Mouse (Mus musculus) urinary bladder, postnatal 14 days (tissue): ENCODE results near the gene Zzef1.
"Not testable (repeated sequence)": the region's sequence is repeated elsewhere in the genome, so short reads cannot be mapped to it uniquely, and the experiment has no call there.

ENCODE experiments used
- DNase-seq: peaks from one replicate; pipeline ENCODE4 v3.0.0; 2021; ENCODE audit warnings: low spot score

Gene Zzef1

DNA sequence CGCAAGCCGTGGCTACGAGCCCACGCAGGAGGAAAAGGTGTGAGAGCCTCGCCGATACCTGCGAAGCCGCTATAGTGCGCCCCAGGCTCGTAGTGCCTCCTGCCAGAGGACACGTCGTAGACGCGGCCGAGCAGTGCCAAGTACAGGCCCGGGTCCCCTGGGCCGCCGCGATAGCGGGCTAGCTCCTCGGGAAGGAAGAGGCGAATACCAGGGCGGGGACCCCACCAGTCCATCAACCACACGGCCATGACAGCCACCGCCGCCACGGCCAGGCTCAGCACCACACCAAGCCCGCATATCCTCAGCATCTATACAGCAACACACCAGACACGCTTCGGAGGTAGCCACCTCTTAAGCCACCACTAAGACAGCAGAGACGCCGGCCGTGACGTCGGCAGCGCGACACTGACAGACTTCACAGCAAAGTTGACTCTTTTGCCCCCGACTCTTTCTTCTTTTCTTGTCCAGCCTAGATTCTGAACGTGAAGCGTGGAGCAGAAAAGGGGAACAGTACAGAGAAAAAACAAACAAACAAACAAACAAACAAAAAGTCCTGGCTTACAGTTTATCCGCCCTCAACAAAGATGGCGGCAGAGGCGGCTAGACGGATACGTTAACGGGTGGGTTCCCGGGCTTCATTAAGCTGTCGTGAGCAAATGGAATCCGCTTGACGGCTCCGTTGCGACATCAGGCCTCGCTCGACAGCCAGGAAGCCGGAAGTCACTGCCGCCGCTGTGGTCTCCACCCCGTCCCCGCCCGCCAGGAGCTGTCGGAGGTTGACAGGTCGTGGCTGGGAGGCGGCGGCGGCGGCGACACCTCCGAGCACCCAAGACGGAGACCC lies at the start of gene Zzef1, which contains the start of gene Cyb5d2:
Zzef1 (plus strand) TSS at position 772 of the 841 bp plus-strand sequence.
Cyb5d2 (minus strand) TSS at position 688 of the 841 bp plus-strand sequence.
- DNase-seq = peak; percentile 96

DNA sequence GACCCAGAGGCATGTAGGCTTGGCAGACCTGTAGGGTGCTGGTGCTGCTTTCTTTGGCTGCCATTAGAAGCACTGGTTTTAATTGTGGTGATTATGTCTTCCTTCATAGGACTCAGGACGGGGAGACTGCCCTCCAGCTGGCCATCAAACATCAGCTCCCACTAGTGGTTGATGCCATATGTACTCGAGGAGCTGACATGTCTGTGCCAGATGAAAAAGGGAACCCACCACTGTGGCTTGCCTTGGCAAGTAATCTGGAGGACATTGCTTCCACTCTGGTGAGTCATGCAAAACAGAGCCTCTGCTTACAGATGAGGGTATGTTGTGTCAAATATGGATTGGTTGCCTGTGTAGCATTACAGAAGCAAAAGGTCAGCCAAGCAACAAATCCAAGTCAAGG lies 44.1 kb upstream of the Zzef1 start:
- no peak for DNase-seq

DNA sequence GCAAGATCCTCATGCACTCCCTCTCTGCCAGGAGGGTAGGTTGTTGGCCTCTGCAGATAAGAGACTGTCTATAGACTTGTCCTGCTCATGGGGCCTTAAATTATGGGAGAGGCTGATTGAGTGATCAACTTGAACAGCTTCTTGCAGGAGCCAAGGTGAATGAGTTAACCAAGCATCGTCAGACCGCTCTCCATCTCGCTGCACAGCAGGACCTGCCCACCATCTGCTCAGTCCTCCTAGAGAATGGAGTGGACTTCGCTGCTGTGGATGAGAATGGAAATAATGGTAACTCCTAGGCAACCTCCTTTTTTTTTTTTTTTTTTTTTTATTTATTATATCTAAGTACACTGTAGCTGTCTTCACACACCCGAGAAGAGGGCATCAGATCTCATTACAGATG lies 37.7 kb upstream of the Zzef1 start:
- no peak for DNase-seq

DNA sequence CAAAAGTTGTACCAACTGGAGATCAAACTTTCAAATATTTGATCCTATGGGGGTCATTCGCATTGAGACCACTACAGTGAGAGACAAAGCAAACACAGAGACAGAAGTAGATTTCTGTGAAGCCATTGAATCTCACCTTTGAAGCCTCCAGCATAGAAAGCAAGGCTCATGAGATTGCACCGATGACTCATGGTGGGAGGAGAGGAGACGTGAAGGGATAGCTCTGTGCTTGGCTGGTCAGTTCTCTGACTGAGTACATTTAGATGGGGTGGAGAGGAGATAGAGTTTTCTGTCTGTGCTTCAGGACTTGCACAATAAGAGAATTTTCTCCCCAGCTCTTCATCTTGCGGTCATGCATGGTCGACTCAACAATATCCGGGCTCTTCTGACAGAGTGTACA lies 36.4 kb upstream of the Zzef1 start:
- DNase-seq = no peak

DNA sequence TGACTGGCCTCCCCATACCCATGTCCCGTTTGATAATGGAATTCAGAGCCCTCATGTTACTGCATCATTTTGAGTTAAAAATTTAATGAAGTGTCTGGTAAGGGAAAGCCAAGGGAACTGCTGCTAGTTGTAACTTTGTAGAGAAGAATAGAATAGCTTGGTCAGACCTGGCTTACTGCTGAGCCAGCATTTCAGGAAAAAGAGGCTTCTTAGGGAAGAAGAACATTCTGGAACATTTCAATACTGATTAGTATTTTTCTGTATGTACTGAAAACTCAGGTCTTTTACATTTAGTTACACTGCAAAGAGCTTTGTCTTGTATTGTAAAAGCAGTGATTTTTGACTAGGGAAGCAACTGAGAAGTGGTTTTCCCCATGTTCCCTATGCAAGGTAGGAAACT lies 35.2 kb upstream of the Zzef1 start:
- no peak for DNase-seq

DNA sequence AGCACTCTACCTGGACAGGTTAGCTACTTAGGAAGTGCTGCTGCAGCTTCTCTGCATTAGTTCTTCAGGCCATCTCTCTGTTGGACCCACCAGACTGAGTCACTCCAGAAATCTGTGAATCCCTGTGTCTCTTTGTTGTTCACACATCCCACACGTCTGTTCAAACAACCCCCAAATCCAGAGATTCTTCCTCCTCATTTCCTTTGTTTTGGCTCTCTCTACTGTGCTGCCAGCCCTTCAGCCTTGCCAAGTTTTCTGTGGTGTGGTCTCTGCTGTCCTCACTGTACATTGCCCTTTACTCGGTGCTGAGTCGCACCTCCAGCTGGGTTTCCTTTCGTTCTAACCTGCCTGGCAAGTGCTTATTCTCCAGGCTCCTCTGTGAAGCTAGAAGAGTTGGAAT lies 31.8 kb upstream of the Zzef1 start:
- no peak for DNase-seq

DNA sequence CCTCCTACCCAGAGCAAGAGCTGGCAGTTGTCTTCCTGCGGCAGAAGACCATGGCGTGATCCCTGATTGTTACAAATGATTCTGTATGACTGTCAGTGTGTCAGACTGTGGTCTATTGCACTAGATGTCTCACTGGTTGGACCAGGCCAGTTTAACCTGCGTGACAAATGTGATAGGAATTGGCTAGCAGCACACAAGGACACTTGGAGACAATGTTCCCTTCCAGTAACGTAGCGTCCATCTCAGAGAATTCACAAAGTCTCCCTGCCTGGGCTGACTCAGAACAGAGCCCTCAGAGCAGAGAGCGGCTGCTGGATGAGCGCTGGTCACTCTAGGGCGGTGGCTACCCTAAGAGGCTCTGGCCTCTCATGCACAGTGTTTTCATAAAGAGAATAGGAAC lies 28.3 kb upstream of the Zzef1 start:
- DNase-seq = no peak

DNA sequence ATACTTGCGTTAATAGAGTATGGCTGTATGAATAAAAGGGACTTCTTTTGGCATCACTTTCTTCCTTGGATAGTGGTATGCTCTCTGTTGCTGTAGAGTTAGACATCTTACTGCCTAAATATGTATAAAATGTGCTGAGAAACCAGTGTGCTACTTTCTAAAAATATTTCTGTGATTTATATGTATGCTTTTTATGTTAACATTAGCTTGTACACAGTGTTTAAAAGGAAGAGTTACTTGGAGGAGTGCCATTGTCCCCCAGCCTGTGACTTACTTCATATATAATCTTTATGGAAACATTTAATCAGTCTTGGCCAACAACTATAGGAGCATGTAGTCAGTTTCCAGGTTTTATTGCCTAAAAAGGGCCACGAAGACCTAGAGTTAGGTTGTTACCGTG lies 27.0 kb upstream of the Zzef1 start:
- DNase-seq = no peak

DNA sequence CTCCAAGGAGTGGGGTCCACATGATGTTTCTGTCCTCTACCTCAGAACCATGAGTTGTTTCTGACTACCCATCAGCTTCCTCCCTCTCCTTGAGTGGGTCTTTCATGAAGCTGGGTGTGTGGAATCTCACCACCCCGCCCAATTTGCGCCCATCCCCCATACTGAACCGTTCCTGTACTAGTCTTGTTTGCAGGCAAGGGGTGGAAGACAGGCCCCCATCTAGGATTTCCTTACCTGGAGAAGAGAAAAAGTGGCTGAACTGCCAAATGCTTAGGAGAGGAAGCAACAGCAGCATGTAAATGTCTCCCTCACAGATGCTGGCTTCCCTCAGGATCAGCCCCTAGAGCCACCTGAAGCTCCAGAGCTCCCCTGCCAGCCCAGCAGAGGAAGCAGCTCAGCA lies 25.7 kb upstream of the Zzef1 start:
- DNase-seq = no peak

DNA sequence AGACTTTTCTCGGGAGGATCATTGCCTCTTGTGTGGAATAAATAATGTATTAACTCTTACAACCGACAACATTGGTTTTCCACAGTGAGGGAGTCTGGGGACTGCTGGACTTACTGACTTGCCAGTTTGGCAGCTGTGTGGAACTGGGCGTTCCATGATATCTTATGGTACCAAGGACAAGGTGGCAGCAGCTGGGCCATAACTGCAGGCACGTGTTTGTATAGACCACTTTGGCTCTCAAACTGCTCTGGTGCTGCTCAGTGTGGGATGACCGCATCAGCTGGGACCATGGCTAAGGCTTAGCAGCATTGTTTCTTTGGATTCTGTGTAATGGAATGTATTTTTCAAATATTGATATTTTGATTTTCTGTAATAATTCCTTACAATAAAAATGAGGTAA lies 25.2 kb upstream of the Zzef1 start:
- no peak for DNase-seq

DNA sequence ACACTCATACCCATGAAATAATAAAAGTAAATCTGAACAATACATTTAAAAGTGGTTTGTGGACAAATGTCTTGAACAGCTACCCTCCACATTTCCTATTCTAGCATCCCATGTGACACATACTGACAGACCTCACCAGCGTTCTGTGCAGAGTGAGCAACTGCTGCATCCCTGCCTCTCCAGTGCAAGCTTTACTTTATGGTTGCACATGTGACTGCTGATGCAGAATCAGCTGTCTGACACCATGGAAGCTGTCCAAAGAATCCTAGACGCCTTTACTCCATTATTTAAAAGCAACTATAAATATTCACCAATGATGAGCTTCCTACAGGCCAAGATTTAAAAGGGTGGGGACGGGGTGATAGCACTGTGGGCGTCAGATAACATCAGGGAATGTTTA lies 24.6 kb upstream of the Zzef1 start:
- DNase-seq = no peak

DNA sequence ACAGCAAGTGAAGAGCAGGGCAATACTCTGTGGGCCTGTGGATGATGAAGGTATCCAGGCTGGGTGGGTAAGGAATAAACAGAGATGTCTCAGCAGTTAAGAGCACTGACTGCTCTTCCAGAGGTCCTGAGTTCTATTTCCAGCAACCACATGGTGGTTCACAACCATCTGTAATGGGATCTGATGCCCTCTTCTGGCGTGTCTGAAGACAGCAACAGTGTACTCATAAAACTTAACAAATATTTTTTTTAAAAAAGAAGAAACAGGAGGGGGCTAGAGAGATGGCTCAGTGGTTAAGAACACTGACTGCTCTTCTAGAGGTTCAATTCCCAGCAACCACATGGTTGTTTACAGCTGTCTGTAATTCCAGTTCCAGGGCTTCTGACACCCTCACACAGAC lies 23.4 kb upstream of the Zzef1 start:
- DNase-seq = not testable (repeated sequence)

DNA sequence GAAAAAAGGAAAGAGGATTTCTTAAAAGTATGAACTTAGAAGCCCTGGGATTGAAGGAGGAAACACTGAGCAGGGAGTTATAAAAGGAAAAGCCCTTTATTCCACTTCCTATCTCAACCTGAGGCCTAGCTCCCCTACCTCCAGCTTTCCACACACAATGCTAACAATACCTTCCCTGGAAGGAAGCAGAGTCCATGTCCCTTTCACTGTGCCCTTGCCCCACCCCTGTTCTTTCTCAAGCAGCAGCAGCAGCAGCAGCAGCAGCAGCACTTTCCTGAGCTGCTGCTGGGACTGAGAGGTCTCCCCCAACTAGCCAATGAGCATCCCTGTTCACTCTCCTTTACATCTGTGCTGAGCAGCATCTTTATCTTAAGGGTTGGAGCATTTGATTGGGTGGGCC lies 17.1 kb upstream of the Zzef1 start:
- no peak for DNase-seq

DNA sequence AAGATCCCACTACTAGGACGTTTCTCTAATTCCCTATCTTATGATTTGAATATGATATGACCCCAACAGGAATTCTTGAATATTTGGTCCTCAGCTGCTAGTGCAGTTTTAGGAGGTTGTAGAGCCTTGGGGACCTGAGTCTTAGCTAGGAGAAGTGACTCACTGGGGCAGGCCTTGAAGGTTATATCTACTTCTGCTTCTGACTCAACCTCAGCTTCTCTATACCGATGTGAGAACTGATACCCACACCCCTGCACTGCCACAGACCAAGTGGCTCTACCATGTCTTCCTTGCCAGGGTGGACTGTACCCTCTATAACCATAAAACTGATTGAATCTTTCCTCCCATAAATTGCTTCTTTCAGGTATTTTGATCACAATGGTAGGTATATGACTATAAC lies 13.9 kb upstream of the Zzef1 start:
- no peak for DNase-seq

DNA sequence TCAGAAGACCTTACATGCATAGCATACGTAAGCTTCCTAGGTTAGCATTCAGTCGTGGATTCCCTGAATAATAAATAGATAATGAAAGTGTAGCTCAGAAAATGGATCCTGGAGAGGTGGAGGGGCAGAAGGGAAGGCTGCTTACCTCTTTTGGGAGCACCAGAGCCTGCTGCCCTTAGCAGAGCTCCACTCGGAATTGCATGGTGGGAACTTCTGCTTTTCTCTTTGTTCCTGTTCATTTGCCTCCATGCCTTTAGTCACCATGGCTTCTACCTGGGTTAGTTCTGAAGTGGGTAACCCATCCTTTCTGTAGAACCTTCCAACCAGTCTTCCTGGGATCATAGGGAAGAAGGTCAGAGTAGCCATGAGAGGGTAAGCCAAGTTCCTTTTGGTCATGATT lies 13.5 kb upstream of the Zzef1 start:
- no peak for DNase-seq

DNA sequence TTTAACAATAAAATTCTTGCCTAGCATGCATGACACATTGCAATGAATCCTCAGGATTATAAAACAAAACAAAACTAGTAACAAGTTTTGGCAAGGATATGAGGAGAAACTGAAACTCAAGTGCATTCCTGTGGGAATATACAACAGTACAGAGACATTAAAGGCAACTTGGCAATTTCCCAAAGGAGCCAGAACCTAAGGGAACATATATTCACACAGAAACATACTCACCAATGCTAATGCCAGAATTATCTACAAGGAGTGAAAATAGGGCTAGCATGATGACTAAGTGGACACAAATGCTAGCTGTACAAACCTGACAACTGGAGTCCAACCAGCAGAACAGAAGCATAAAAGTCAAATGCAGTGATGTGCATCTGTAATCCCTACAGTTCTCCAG lies 4.0 kb upstream of the Zzef1 start:
- no peak for DNase-seq

DNA sequence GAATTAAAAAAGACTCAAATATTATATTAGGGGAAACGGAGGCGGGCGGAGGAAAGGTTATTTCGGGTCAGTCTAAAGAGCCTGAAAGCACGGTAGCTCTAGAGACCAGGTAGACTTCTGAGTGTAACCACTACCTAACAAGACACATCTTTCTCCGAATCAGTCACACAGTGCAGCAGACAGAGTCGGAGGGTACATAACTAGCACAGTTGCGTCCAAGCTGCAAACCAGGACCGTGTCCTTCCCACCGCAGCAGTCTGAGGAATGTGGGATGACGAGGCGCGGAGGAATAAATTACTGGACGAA lies 924 bp upstream of the Zzef1 start:
- DNase-seq = no peak

DNA sequence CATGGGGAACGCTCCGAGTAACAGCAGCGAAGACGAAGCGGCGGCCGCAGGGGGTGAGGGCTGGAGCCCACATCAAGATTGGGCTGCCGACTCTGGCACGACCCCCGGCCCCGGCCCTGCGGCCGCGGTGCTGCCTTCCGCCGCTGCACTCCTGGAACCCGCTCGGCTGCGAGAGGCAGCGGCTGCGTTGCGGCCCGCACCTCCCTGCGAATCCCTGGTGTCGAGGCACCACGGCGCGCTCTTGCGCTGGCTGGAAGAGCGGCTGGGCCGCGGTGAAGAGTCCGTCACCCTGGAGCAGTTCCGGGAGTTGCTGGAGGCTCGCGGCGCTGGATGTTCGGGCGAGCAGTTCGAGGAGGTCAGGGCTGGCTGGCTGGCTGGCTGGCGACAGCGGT lies 266 bp downstream of the Zzef1 start:
- DNase-seq = no peak

DNA sequence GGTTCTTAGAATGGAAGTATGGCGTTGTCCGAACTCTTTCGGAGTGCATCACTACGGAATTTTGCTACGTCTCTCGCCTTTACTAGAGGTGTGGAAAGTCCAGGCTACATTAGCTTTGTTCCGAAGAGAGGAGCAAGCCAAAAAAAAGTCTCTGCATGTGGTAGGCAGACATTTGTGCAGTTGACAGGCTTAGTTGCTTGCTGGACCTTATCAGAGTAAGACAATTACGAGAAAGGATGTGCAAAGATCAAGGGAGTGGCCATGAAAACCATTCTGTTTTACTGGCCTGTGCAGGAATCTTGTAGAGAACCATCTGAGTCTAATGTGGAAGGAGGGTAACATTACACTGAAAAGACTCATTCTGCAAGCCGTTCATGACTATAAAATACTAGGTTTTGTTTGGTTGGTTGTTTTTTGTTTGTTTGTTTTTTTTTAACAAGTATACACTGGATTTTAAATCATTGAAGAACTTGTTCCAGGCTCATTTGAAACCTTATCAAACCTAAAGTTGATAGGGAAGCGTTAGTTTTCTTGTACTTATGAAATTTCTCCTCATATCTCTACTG lies 830 bp downstream of the Zzef1 start:
- no peak for DNase-seq

DNA sequence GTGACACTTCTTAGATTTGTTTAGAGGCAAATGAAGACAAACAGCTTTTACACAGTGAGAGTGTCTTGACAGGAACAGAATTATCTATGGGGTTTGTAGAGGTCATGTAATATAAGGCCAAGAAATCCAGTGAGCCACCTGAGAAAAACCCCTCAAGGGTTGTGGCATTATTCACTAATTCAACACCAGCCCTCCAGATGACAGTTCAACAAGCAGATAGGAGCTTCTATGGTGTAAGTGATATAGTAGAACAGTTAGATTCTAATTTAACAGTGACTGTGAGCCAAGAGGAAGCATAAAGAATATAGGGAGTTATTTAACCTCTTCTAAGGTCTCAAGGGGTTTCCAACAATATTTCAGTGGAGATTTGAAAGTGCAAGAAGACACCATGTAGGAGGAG lies 2.1 kb downstream of the Zzef1 start:
- DNase-seq = no peak

DNA sequence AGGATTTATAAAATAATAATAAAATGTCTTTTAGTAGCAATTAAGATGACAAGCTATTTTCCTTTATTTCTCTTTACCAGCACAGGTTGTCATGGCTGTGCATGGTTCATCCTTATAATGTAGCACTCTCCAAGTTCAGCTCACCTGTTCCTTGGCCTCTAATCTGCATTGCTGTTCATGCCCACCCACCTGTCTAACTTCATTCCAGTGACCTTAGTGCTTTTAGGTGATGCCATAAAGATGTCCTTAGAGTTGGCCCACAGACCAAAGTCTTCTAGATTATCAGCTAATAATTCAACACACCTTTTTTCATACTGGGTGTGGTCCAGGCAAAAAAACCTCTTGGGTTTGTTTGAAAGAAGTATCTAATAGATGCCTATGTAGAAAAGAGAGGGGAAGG lies 5.2 kb downstream of the Zzef1 start:
- no peak for DNase-seq

DNA sequence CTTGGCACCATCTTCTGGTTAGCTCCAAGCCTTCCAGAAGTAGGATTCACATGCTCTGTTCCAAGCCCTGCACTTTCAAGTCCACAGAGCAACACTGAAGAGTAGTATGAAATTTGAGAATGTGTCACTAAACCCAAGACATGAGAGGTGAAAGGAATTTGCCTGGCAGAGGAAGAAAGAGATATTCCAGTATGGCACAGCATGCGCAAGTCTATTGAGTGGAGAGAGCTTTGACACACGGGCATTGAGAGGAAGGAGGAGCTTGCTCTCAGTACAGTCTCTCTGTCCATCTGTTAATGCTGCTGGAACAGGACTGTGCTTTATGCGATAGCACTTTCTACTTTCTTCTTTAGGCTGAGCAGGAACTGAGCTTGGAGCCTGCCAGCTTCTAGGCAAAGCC lies 7.0 kb downstream of the Zzef1 start:
- DNase-seq = no peak

DNA sequence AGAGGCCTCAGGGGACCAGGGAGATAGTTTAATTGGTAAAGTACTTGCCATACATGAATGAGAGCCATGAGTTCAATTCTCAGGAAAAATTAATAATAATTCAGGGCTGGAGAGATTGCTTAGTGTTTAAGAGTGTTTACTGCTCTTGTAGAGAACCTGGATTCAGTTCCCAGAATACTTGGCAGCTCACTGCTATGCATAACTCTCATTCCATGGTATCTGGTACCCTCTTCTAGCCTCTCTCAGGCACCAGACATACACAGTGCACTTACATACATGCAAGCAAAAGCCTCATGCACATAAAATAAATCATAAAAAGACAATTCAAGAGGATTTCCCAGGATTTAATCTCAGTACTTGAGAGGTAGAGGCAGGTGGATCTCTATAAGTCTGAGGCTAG lies 8.6 kb downstream of the Zzef1 start:
- DNase-seq = no peak

DNA sequence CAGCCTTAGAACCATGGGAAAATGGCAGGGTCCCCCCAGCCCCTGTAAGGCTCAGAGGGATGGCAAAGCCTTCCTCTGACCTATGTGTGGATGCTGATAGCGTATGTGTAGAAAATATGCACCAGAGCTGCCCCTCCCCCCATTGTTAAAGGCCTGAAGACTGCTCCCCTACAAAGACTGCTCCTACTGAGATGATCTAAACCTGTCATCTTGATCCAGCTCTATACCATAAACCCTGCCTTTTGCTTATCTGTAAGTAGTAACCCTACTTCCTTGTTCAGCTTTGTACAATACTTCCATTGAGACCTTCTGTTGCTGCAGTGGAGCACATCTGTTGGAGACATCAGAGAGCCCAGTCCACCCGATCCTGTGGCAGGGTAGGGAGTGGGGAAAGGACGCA lies 9.2 kb downstream of the Zzef1 start:
- no peak for DNase-seq
